Mouse (Mus musculus): Measurements from ENCODE around the gene Prmt1.

GRCm38 (mm10) chr7:44964990-44965389, 21.4 kb downstream of the Prmt1 start:
- no peak for TF ChIP-seq CTCF (IDR thresholded peaks at IDR 0.05; ENCODE audit: low read depth)
- no peak for TF ChIP-seq EP300 (IDR thresholded peaks at IDR 0.05; ENCODE audit: low read depth)

Data from liver, embryonic 14.5 days (tissue).